Mouse (Mus musculus) limb, embryonic 11.5 days (tissue): ENCODE results near the gene Kcnma1. TPM values are rescaled to one million over a fixed set of nuclear protein-coding genes. Genes with fewer than 3 reads are reported as not detected.

ENCODE experiments used
- ATAC-seq: fragments of 200-750 bp; cut with Nextera tagmentation; 2 replicates; pipeline ENCODE4 v1.8.0; 2017; ENCODE audit warnings: low read depth; ENCODE audit not compliant: insufficient number of reproducible peaks, low FRiP score, low TSS enrichment
- DNase-seq: peaks from one replicate; pipeline ENCODE4 v3.0.0-alpha.2; 2015; ENCODE audit warnings: low spot score
- H3K27ac ChIP-seq: fragments of 300-500 bp; sonication (generic); replicated peaks from 2 replicates; pipeline ENCODE4 v1.5.1; 2014; ENCODE audit warnings: low read depth, mild to moderate bottlenecking, low read length
- H3K27me3 ChIP-seq: fragments of 300-500 bp; sonication (generic); 2 replicates; pipeline ENCODE4 v1.6.1; 2014; ENCODE audit warnings: mild to moderate bottlenecking, low read length, mixed read lengths; ENCODE audit not compliant: control insufficient read depth, insufficient read depth
- H3K36me3 ChIP-seq: fragments of 300-500 bp; sonication (generic); 2 replicates; pipeline ENCODE4 v1.6.1; 2014; ENCODE audit warnings: mild to moderate bottlenecking, low read length, moderate library complexity, mixed read lengths; ENCODE audit not compliant: control insufficient read depth, insufficient read depth
- H3K4me1 ChIP-seq: fragments of 300-500 bp; sonication (generic); 2 replicates; pipeline ENCODE4 v1.6.1; 2014; ENCODE audit warnings: low read length, mixed read lengths; ENCODE audit not compliant: control insufficient read depth, insufficient read depth
- H3K4me2 ChIP-seq: fragments of 300-500 bp; sonication (generic); 2 replicates; pipeline ENCODE4 v1.6.1; 2014; ENCODE audit warnings: low read depth, mild to moderate bottlenecking, moderate library complexity; ENCODE audit not compliant: severe bottlenecking
- H3K4me3 ChIP-seq: fragments of 300-500 bp; sonication (generic); 2 replicates; pipeline ENCODE4 v1.5.1; 2014; ENCODE audit warnings: low read depth, low read length
- H3K9ac ChIP-seq: fragments of 300-500 bp; sonication (generic); 2 replicates; pipeline ENCODE4 v1.6.1; 2014; ENCODE audit warnings: mild to moderate bottlenecking, low read length
- H3K9me3 ChIP-seq: fragments of 300-500 bp; sonication (generic); 2 replicates; pipeline ENCODE4 v1.6.1; 2016; ENCODE audit warnings: low read length; ENCODE audit not compliant: control insufficient read depth
- WGBS: fragments of 180-500 bp; shearing (Covaris S2); extraction: QIAGEN DNeasy Blood & Tissue Kit; methylation state at CpG from one replicate; pipeline ENCODE4 v1.1.7; 2014; 5-methylcytosine and 5-hydroxymethylcytosine counted together
- polyA plus RNA-seq: library from polyadenylated mRNA; unstranded; fragments of >200 nt; fragmentation: Nextera tagmentation; extraction: Ambion mirVana; gene quantifications from 2 replicates; pipeline ENCODE4 v1.2.1, GENCODE M21; 2014

The Kcnma1 gene
- polyA plus RNA-seq, 1 experiment from 2014 or later: 0.80 TPM

DNA sequence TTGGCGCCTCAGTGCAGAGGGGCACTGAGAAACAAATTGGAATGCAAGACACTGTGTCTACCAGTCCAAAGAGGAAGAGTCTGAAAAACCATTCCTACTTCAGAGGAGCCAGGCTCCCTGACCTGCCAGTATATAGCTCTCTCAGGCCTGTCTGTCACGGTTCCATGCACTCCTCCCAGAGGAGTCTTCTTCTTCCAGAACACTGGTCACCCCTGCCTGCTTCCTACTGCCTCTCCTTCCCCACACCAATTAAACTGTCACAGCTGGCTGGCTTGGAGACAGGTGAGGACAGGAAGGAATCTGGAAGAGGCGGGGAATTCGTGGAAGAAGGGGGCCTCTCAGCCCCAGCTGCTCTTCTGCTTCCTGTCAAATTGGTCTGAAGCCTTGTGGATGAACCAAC is 378.4 kb downstream of the Kcnma1 start:
- Histone ChIP-seq H3K9ac (no peak overlapping the region), H3K4me1 (no peaks in the 10 kb centered on the region), H3K36me3 (no peaks in the 10 kb centered on the region), H3K4me3 (no peak overlapping the region), H3K4me2 (no peak overlapping the region), H3K9me3 (no peaks in the 10 kb centered on the region), H3K27me3 (no peaks in the 10 kb centered on the region), H3K27ac (no peak overlapping the region)
- DNase-seq (no peak), ATAC-seq (no peak)
- 55% methylated on average over 4 of the region's 4 CpGs for WGBS

DNA sequence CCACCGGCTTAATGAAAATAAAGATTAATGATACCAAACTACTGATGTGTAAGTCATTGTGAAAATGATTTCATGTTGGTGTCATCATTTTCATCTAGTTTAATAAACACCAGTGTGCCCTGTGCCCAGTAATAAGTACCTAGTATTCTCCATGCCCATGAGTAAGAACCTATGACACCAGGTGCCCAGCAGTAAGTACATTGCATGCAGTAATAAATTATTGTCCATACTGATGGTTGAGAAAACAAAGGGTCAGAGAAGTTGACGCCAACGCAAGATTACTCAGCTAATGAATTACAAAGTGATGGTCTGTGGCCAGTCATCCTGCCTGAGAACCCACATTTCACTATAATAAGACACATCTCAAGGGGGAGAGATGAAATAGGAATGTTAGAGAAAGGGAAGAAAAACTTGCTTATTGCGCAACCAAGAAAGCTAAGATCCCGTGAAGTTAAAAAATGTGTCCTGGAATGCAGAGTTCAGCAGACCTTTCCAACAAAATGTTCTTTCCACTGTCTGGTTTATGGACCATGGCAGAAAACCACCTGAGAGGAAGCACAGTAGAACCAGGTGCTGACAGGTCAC is 381.2 kb downstream of the Kcnma1 start:
- Histone ChIP-seq H3K4me1 (no peaks in the 10 kb centered on the region), H3K9me3 (no peaks in the 10 kb centered on the region), H3K27me3 (no peaks in the 10 kb centered on the region), H3K4me3 (no peak overlapping the region), H3K36me3 (no peaks in the 10 kb centered on the region), H3K27ac (no peak overlapping the region), H3K9ac (no peak overlapping the region), H3K4me2 (no peak overlapping the region)
- DNase-seq: no peak
- WGBS: 84% methylated on average over 5 of the region's 5 CpGs
- ATAC-seq: no peak

DNA sequence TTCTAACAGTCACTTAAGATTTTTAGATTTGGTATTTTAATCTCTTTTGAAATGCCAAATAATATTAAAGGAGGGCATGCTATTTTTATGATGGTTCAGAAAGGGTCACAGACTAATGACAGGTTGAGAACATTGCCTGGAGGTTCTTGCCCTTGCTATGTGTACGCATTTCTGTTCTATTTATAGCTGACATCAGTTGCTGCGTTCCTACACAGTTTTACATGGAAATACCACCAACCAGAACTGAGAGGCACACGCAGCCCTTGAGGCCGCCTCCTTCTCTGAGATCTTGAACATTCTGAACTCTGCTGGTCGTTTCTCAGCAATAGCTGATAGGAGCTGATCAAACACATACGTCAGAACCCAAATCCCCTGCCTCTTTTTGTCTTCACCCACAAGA is 387.4 kb downstream of the Kcnma1 start:
- H3K4me3 ChIP-seq: no peak overlapping the region
- no peaks in the 10 kb centered on the region for H3K4me1 ChIP-seq
- H3K9me3 ChIP-seq: no peaks in the 10 kb centered on the region
- no peak for ATAC-seq
- 67% methylated on average over 6 of the region's 6 CpGs for WGBS
- H3K9ac ChIP-seq: no peak overlapping the region
- no peak overlapping the region for H3K4me2 ChIP-seq
- H3K36me3 ChIP-seq: no peaks in the 10 kb centered on the region
- DNase-seq: no peak
- no peak overlapping the region for H3K27ac ChIP-seq
- H3K27me3 ChIP-seq: no peaks in the 10 kb centered on the region

DNA sequence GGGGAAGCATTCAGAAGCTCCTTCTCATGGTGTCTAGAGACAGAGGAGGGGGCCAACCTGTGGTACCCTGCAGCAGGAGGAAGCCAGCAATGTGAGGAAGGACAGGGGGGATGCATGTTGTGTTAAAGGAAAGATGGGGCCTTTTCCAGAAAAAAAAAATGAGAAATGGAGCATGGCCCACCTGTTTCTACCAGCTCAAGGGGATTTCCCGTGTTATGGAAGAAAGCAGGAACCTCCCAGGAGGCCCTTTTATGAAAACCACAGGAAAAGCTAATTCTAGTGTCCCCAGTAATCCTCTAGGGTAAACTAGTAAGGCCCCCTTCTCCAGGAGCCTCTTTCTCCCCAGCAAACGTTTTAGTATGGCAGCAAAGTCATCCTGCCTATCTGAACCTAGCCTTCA is 388.2 kb downstream of the Kcnma1 start:
- no peak for ATAC-seq

DNA sequence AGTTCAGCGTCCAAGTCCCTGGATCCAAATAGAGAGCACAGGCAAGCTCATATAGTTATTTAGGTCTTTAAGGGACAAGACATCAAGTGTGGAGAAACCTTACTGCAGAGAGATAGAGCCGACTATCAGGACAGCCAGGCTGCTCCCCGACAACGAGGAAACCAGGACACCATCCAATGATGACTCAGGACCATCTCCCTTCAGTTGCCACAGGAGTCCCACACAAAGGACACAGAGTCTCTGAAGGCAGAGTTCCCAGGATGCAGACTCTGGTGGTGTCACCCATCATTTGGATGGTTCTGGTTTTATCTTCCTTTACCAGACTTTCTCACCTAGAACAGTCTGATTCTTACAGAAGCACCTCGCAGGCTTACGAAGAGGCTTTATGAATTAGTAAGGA is 388.9 kb downstream of the Kcnma1 start:
- no peak overlapping the region for H3K27ac ChIP-seq
- no peaks in the 10 kb centered on the region for H3K4me1 ChIP-seq
- DNase-seq (no peak), ATAC-seq (no peak)
- H3K9me3 ChIP-seq: no peaks in the 10 kb centered on the region
- H3K4me3 ChIP-seq: no peak overlapping the region
- no peak overlapping the region for H3K4me2 ChIP-seq
- no peaks in the 10 kb centered on the region for H3K36me3 ChIP-seq
- 91% methylated on average over 6 of the region's 6 CpGs for WGBS
- no peaks in the 10 kb centered on the region for H3K27me3 ChIP-seq
- no peak overlapping the region for H3K9ac ChIP-seq

More for the DNA sequence above, 388.2 kb downstream of the Kcnma1 start:
- no peaks in the 10 kb centered on the region for H3K4me1 ChIP-seq
- H3K4me2 ChIP-seq: no peak overlapping the region
- H3K27me3 ChIP-seq: no peaks in the 10 kb centered on the region
- H3K36me3 ChIP-seq: no peaks in the 10 kb centered on the region
- H3K9me3 ChIP-seq: no peaks in the 10 kb centered on the region
- no peak overlapping the region for H3K27ac ChIP-seq
- no peak overlapping the region for H3K9ac ChIP-seq
- WGBS: 70% methylated on average over 2 of the region's 2 CpGs
- no peak overlapping the region for H3K4me3 ChIP-seq
- no peak for DNase-seq

DNA sequence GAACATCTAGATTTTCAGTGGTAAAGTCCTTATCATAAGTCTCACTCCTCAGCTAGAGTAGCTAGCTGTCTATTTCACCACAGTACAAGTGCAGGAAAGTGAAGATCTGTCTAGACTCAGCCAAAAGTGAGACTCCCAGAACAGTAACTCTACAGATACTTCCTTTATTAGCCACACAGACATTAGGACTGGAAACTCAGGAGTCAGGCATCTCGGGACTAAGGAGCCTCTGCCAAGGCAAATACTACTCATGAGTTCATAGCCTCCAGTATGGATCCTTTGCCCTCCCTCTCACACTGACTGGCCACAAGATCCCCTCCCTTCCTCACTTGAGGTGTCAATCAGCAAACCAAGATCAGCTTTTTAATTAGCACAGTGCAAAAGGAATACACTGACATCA is 389.8 kb downstream of the Kcnma1 start:
- Histone ChIP-seq H3K4me3 (no peak overlapping the region), H3K36me3 (no peaks in the 10 kb centered on the region), H3K4me1 (no peaks in the 10 kb centered on the region), H3K27me3 (no peaks in the 10 kb centered on the region), H3K4me2 (no peak overlapping the region), H3K9me3 (no peaks in the 10 kb centered on the region), H3K27ac (no peak overlapping the region), H3K9ac (no peak overlapping the region)
- DNase-seq: no peak
- ATAC-seq: no peak
- WGBS: 88% methylated on average over 1 of the region's 1 CpGs

DNA sequence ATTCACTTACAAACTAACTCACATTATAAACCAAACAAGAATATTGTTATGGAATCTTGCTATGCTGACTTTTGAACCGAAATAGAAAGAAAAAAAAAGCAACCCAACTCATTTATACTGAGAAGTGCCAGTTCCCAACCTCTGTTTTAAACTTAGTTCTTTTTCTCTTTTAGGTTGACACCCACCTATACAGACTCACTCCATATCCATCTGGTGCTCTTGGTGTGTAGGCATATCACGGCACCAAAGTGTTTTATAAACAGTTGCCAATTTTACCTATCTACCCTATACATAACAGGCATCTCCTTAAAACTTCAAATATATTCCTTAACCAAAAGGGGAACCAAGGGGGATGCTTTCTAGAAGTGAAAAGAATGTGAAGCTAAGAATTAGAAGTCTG is 393.6 kb downstream of the Kcnma1 start:
- Histone ChIP-seq H3K4me3 (no peak overlapping the region), H3K4me2 (no peak overlapping the region), H3K9me3 (no peaks in the 10 kb centered on the region), H3K27me3 (no peaks in the 10 kb centered on the region), H3K4me1 (no peaks in the 10 kb centered on the region), H3K27ac (no peak overlapping the region), H3K36me3 (no peaks in the 10 kb centered on the region), H3K9ac (no peak overlapping the region)
- WGBS: 82% methylated on average over 2 of the region's 2 CpGs
- ATAC-seq: no peak
- no peak for DNase-seq

DNA sequence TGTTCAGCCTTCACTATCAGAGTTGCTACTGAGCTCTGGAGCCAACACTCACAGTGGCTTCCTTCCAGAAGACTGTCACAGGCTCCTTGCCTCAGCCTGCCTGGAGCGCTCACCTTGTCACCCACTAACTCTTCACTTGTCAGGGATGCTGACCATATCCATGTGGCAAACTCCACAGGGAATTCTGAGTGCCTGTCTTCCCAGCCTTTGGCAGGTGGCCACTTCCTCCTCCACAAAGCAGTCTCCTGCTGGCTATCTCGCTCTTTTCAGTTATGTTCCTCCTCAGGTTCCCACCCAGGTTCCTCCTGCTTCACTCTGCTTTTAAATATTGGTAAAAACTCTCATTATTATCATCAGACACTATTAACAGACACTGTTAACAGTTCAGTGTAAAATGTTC is 395.3 kb downstream of the Kcnma1 start:
- Histone ChIP-seq H3K36me3 (no peaks in the 10 kb centered on the region), H3K4me2 (no peak overlapping the region), H3K27ac (no peak overlapping the region), H3K9me3 (no peaks in the 10 kb centered on the region), H3K9ac (no peak overlapping the region), H3K4me1 (no peaks in the 10 kb centered on the region), H3K4me3 (no peak overlapping the region), H3K27me3 (no peaks in the 10 kb centered on the region)
- DNase-seq (no peak), ATAC-seq (no peak)
- 84% methylated on average over 2 of the region's 2 CpGs for WGBS

DNA sequence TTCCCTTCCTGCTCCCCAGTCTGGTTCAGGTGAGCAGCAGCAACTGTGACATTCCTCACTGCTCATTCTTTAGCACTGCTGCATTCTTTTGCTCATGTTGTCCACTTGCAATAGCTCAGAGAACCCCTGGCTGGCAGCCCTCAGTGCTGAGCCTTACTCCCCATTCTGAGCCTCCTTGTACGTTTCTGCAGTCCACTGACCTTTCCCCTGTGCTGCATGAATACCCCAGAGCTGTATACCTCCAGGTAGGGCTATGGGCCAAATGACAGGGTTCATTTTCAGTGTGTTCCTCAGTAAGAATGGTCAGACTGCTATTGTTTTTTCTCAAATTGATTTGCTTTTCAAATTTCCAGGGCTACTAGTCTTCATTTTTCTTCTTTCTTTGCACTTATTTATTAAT is 396.2 kb downstream of the Kcnma1 start:
- no peaks in the 10 kb centered on the region for H3K27me3 ChIP-seq
- ATAC-seq (no peak), DNase-seq (no peak)
- H3K9me3 ChIP-seq: no peaks in the 10 kb centered on the region
- H3K4me1 ChIP-seq: no peaks in the 10 kb centered on the region
- H3K4me3 ChIP-seq: no peak overlapping the region
- H3K36me3 ChIP-seq: no peaks in the 10 kb centered on the region
- no peak overlapping the region for H3K27ac ChIP-seq
- 61% methylated on average over 1 of the region's 1 CpGs for WGBS
- H3K9ac ChIP-seq: no peak overlapping the region
- H3K4me2 ChIP-seq: no peak overlapping the region
